Mouse (Mus musculus): ENCODE measurements around the gene Prss32.
A peak's percentile ranks its signal among the peaks of the same experiment; 100 is the strongest.

Prss32 gene

GRCm38 (mm10) chr17:23843812-23844273 lies at the start of gene Prss32, which contains the start of gene Prss41:
TSS of gene Prss32 (plus strand) at chr17:23843855.
TSS of gene Prss41 (minus strand) at chr17:23844172.
- no peak for DNase-seq (ENCODE audit: low spot score)

- no peak for DNase-seq (ENCODE audit: low spot score)
These were observed 48.3 kb upstream of the Prss32 start for GRCm38 (mm10) chr17:23795323-23795722.

GRCm38 (mm10) chr17:23797316-23797715 lies 46.3 kb upstream of the Prss32 start:
- DNase-seq (ENCODE audit: low spot score), result no peak

GRCm38 (mm10) chr17:23801627-23802026 lies 42.0 kb upstream of the Prss32 start:
- DNase-seq (ENCODE audit: low spot score), result no peak

- DNase-seq (ENCODE audit: low spot score), result peak; percentile 91
These were observed 40.8 kb upstream of the Prss32 start for GRCm38 (mm10) chr17:23802746-23803365.

- peak; percentile 46 for DNase-seq (ENCODE audit: low spot score)
These were observed 40.2 kb upstream of the Prss32 start for GRCm38 (mm10) chr17:23803366-23804041.

GRCm38 (mm10) chr17:23804426-23805085 lies 39.1 kb upstream of the Prss32 start:
- no peak for DNase-seq (ENCODE audit: low spot score)

- DNase-seq (ENCODE audit: low spot score), result no peak
These were observed 36.8 kb upstream of the Prss32 start for GRCm38 (mm10) chr17:23806867-23807266.

- no peak for DNase-seq (ENCODE audit: low spot score)
These were observed 35.7 kb upstream of the Prss32 start for GRCm38 (mm10) chr17:23807918-23808317.

- DNase-seq (ENCODE audit: low spot score), result no peak
These were observed 28.0 kb upstream of the Prss32 start for GRCm38 (mm10) chr17:23815641-23816040.

GRCm38 (mm10) chr17:23818579-23818978 lies 25.1 kb upstream of the Prss32 start:
- no peak for DNase-seq (ENCODE audit: low spot score)

GRCm38 (mm10) chr17:23819235-23819634 lies 24.4 kb upstream of the Prss32 start:
- DNase-seq (ENCODE audit: low spot score), result no peak

GRCm38 (mm10) chr17:23820731-23821130 lies 22.9 kb upstream of the Prss32 start:
- DNase-seq (ENCODE audit: low spot score), result no peak

GRCm38 (mm10) chr17:23822094-23822493 lies 21.6 kb upstream of the Prss32 start:
- DNase-seq (ENCODE audit: low spot score), result no peak

- DNase-seq (ENCODE audit: low spot score), result no peak
These were observed 20.6 kb upstream of the Prss32 start for GRCm38 (mm10) chr17:23823018-23823417.

- DNase-seq (ENCODE audit: low spot score), result no peak
These were observed 20.0 kb upstream of the Prss32 start for GRCm38 (mm10) chr17:23823614-23824013.

GRCm38 (mm10) chr17:23825591-23825990 lies 18.1 kb upstream of the Prss32 start:
- DNase-seq (ENCODE audit: low spot score), result no peak

- no peak for DNase-seq (ENCODE audit: low spot score)
These were observed 15.2 kb upstream of the Prss32 start for GRCm38 (mm10) chr17:23828271-23829001.

GRCm38 (mm10) chr17:23829064-23829619 lies 14.5 kb upstream of the Prss32 start, which contains the start of gene Elob:
TSS of gene Elob (minus strand) at chr17:23829136.
- DNase-seq (ENCODE audit: low spot score), result no peak

- DNase-seq (ENCODE audit: low spot score), result no peak
These were observed 12.5 kb upstream of the Prss32 start for GRCm38 (mm10) chr17:23831201-23831600.

GRCm38 (mm10) chr17:23836006-23836575 lies 7.6 kb upstream of the Prss32 start, which contains the start of gene Prss33:
TSS of gene Prss33 (minus strand) at chr17:23836056.
- no peak for DNase-seq (ENCODE audit: low spot score)

Data from urinary bladder, postnatal 10 days (tissue).